Mouse (Mus musculus) adrenal gland, adult 18-20 months (tissue): Measurements from ENCODE around the gene Spindoc. TPM values are rescaled to one million over a fixed set of nuclear protein-coding genes. Genes with fewer than 3 reads are reported as not detected.
"Not testable (repeated sequence)": the region's sequence is repeated elsewhere in the genome, so short reads cannot be mapped to it uniquely, and the experiment has no call there.

Source experiments
- DNase-seq, 2 experiments: peaks; one replicate each; pipeline ENCODE4 v3.0.0; 2021 to 2022; ENCODE audit warnings: low spot score in 2 of 2
- total RNA-seq, 2 experiments: library from RNA; stranded (reverse); gene quantifications; 1 replicate in 1 of 2; 2 replicates in 1 of 2; pipeline ENCODE4 v1.2.3; 2021

The Spindoc gene
- total RNA-seq, 2 experiments from 2014 or later, result 19.9 to 22.7 TPM

DNA sequence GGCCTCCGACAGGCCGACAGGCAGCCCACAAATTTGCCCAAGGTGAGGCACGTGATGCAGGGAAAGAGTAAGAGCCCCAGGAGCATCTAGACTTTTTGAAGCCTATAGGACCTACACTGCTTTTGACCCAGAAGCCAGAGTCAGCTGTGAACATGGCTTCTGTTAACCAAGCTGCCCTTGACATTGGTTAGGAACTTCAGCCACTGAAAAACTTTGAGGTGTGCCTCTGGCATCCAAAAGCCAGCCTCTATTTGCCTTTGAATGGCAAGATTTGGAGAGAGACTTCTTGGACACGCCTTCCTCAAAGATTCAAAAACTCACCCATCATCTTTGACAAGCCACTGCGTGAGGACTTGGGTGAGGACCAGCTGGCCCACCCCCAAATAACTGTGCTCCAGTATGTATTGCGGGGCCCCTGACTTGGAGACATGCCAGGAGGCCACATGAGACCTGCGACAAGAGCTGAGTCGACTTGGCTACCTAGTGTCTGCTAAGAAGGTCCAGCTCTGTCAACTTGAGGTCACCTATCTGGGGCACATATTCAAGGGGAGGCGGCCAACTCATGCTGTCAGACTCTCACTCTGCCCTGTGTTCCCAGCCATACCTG is 21.9 kb upstream of the Spindoc start:
- no peak for DNase-seq

DNA sequence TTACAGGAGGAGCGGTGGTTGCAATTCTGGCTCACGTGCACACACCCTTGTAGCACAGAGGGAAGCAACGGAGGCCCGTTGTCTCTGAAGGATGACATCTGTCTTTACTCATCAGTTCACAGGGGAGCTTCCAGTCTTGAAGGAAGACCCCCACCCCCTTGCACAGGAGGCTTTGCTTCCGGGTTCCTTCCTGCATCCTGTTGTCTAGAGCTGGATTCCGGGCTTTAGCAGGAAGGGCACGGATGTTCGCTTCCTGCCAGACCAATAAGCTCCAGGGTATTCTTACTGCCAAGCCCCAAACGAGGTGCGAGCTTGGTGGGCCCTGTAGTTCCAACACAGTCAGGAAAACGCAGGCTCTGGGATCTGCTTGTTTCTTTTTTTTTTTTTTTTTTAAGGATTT is 17.8 kb upstream of the Spindoc start:
- DNase-seq, result no peak

DNA sequence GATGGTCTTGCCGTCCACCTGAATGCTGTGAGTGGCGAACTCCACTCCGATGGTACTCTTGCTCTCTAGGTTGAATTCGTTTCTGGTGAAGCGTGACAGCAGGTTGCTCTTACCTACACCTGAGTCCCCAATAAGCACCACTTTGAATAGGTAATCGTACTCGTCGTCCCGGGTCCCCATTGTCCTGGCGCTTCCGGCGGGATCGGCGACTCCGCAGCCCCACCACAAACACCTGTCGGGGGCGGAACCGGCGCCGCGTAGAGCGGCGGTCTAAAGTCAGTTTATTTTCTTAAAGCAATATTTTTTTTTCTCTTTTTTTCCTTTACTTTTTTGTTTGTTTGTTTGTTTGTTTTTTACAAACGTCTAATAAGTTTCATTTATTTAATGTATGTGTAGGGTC is 16.1 kb upstream of the Spindoc start:
- DNase-seq, result not testable (repeated sequence)

DNA sequence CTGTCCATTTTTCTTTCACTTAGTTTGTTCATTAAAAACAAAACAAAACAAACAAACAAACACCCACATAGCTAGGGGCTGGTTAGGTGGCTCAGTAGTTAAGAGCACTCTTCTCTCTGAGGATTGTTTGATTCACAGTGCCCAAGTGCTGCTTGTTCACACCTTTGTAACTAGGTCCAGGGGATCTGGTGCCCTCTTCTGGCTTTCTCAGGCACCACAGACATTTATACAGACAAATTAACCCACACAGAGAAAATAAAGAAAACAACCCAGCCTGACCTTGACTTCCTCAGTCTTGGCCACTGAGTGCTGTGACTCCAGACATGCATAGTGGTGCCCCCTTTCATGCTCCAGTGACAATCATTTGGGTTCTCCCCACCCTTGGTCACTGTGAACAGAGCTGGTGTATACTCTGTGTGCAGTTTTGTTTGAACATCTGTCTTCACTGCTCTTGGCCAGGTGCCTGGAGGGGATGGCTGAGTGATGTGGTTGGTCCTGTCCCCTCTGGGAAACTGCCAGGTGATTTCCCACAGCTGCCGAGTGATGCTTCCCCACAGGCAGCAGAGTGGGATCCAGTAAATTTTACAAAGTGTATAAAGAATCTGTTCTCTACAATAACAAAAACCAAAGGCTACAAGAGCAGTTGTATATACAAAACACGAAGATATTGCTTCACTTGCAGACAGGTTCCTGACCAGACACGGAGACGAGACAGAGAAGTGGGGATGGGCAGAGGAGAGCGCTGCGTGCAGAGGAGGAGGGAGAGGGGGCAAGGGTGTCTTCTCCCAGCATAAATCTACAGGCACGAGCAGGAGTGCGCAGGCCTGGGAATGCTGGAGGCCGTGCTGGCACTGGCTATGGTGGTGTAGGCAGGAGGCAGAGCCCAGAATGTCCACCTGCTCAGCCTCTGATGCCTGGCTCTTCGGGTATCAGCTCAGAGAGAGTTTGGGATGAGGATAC is 14.4 kb upstream of the Spindoc start:
- DNase-seq, result not testable (repeated sequence)

DNA sequence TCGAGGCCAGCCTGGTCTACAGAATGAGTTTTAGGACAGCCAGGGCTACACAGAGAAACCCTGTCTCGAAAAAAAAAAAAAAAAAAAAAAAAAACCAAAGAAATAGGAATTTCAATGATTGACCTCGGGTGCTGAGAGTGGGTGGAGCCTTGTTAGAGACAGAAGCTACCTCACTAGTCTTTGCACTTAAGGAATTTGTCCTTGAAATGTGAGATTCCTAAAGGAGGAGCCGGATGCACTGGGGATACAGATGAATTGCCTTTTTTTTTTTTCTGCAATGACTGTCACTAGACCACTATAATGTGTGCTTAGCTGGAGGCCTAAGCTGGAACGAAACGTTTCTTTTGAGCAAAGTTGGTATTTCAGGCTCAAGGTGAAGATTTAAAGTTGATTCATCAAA is 5.7 kb upstream of the Spindoc start:
- no peak for DNase-seq

DNA sequence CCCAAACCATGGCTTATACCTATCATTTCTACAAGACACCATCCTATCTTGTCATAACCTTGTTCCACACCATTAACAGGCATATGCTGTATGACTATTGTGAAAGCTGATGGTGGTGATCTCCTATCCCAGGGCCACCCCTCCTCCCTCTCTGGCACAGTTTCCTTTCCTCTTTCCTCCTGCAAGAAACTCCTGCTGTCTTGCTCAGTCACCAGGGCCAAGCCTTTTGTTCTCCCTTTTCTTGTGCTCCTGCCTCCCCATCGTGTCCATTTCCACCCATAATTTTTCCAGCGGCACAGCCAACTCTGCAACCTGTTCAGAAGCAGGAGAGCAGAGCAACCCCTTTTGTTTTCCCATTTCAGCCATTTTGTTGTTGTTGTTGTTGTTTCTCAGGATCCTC is 3.2 kb upstream of the Spindoc start:
- no peak for DNase-seq

DNA sequence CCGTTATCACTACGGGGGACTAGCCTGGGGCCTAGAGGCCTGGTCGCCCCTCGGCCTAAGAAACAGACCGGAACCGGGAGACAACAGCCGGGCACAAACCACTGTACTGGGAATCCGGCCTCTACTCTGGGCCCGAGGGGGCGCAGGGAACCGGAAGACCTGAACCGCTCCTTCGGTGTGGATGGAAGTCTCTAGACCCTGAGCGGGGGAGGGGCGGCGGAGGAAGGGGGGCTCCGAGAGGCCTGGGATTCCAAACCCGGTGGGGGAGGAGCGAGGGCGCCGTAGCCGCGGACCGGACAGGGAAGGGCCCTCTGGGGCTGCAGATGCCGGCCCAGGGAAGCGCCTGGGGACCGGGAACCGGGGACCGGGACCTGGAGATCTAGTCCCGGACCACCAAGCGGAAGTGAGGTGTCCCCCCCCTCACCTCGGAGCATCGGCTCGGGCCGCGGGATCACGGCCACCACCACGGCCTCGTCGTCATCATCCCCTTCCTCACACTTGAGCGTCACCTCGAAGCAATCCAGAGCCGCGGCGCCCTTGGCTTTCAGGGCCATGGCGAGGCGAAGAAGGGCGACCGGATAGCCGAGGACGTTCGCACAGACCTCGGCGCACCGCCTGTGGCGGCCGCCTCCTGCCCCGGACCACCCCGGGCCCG is 419 bp downstream of the Spindoc start:
- peak; percentile 52 to 66 for DNase-seq

DNA sequence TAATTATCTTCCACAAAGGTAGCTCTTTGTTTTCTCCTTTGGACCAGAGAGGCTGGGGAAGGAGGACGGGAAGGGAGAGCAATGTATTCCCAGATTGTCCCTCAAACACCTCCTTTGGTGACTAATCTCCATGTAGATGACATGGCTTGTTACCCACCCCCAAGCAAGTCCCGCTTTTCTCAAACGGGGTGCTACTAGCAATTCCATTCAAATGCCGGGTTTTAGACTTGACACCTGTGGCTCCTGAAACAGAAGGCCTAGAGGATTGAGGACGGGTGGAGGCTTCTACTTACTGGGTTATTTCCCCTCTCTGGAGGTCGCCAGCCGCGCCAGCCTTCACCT is 917 bp downstream of the Spindoc start:
- DNase-seq, result no peak

DNA sequence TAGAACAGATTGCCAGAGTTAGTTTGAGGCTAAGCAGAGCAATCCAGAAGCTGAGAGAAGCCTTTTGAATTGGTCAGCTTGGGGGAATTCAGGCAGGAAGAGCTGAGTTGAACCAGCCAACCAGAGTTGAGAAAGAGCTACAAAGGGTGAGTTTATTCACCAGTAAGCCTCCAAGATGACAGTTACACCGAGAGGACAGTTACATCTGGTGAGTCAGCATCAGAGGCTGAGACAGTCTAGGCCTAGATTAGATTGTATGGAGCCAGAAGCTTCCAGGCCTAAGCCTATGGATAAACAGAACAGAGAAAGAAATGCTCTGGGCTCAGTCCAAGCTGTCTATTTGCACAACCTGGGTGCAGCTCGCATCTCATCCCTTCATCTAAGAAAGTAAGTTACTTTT is 5.2 kb downstream of the Spindoc start:
- no peak for DNase-seq

DNA sequence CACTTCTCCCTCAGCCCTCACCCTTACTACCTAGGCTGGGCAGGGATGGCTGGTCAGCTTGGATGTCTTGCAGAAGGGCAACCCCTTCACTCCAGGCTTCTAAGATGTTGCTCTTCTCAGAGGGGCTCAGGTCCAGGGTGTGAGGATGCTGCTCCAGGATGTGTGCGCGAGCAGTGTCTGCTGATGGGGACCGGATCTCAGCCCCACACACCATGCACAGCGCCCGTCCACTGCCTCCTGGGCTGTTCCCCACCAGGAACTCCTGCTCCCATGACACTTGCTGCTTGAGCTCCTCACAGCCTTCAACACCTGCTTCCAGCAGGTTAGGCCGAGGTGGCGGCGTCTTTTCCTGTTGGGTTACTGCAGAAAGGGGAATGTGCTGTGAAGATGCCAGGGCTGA is 8.3 kb downstream of the Spindoc start:
- DNase-seq, result no peak

DNA sequence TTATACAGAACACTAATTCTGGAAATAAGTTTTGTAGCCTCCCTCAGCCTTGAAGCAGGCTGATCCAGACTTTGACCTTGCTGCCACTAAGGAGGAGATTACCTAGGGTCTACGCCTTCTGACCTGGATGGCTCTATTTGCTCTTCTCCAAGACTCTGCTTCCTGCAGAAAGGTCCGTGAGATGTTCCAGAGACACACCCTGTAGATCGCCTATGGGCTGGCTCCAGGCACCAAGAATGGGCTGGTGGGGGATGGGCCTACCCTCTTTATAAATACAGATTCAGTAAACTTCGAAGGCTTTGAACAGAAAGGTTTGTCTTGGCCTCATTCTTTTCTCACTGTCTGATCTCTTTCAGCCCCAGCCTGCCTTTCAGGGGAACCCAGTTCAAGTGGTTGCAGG is 13.3 kb downstream of the Spindoc start:
- not testable (repeated sequence) for DNase-seq

DNA sequence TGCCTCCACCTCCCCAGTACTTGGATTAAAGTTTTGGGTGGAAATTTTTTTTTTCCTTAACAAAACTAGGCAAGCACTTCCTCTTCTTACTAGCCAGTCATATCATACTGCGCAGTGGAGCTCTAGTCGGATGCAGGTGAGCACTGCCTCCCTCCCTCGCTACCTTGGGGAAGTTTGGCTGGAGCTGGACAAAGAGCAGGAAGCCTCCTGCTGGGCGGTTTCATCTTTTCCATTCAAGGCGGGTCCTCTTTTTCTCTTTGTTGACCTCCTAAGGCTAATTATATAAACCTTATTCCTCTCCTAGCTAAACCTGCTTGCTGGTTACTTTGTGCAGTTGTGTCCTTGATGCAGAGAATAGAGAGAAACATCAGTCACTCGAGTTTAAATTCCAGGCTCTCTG is 29.2 kb downstream of the Spindoc start:
- no peak for DNase-seq

DNA sequence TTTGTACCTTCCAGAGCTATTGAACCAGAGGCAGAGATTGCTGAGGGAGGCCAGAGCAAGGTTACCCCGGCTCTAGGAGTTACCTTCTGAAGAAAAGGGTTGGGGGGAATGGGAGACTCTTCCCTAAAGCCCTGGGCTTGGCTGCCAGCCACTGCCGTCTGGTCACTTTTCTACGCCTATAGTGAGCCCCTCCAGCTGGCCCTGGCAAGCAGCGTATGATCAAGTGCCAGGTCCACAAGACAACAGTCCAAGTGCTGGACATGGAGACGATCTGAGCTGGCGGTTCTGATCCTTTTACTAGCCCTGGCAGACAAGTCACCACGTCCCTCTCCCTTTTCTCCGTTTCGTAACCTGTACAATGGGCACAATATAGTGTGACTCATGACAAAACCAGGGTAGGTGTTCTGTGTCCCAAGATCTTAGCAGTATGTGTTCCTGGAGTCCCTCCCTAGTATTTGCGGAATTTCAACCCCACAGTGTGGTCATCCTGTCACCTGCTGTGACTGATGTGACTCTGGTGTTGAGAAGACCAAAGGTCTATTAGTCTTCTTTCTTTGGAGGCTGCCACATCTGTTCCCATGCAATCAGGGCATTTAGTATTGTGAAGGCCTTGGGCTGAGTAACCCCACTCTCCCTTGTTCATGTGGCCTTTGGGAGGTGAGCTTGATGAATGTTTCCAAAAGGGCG is 29.8 kb downstream of the Spindoc start:
- no peak for DNase-seq

DNA sequence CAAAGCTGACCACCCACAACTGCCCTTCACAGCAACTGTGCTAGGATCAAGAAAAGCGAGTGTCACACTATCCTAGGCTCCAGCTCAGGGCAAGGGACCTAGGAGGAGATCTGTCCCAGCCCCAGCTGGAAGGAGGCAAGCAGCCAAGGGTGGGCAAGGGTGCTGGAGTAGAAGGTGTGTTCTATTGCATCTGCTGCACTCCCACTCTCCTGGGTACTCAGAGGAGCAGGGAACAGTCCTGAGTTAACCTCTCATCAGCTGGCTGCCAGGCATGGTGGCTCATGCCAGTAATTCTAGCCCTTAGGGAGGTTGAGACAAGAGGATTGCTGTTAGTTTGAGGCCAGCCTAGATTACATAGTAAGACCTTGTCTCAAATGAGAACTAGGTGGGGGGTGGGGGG is 32.8 kb downstream of the Spindoc start:
- DNase-seq, result no peak

DNA sequence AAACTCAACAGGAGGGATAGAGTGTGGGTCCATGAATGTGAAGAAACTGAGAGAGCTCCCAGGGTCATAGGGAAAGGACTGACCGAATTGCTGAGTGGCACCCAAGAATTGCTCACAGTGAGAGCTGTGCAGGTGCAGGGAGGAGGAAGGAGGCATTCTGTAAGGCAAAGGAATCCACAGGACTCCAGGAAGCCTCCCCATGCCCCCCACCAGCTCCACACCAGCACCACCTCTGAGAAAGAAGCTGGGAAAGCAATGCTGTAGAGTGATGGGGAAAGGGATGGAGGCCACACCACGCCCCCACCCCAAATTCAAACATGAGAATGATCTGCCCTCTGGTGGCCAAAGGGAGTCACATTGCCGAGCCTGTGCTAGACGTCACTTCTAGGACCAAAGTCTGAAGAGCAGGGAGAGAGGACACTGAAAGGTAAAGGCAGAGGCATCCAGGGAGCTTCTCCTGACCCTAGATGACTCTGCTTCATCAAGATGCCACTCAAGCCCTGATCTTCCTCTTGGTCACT is 37.5 kb downstream of the Spindoc start:
- DNase-seq, result peak in 1 of 2 experiments; percentile 24

DNA sequence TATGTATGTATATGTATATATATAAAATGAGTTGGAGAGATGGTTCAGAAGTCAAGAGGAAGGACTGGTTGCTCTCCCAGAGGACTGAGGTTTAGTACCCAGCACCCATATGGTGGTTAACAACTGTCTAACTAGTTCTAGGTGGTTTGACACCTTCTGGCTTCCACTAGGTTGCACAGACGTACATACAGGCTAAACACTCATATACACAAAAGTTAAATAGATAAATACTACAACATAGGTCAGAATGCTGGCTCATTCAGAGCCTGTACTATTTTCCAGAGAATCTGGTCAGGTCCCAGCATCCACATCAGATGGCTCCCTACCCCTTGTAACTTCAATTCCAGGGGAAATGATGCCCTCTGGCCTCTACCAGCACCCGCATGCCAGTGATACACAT is 40.1 kb downstream of the Spindoc start:
- DNase-seq, result no peak

DNA sequence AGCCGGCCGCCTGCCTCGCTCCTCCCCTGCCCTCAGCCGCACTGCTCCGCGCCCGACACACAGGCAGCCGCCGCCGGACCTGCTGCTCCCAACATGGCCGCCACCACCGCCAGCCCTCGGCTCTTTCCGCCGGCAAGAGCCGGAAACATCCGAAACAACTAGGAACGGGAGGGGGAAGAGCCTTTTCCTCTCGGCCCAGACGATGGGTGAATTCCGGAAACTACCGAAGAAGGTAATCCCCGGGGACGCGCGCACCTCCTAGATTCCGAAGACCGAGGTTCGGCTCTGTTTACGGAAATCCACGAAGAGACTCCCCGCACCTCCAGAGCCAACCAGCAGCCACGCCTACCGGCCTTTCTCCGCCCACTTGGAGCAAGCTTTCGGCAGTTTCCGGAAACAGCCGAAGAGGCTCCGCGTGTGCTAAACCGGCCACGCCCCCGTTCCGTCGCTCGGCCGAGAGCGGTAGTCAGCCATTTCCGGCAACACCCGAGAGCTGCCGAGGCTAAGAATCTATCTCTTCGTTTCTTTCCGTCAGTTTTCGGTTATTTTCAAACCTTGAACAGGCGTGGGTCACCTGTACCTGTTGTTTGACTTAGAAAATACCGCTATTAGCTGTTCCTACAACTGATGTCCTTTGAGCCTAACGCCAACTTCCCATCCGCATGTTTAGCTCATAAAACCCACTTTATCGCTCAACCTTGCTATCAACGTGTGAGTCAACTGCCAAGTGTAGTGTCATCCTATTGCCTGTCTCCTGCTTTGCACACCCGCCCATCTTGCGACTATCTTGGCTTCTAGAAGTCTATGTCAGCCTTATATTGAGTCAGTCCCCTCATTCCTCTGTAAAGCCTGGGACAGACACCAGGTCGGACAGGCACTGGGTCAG is 41.0 kb downstream of the Spindoc start, which contains the start of gene Mark2:
Mark2 (minus strand) TSS at position 349 of the 886 bp plus-strand sequence.
- DNase-seq, result peak; percentile 97

DNA sequence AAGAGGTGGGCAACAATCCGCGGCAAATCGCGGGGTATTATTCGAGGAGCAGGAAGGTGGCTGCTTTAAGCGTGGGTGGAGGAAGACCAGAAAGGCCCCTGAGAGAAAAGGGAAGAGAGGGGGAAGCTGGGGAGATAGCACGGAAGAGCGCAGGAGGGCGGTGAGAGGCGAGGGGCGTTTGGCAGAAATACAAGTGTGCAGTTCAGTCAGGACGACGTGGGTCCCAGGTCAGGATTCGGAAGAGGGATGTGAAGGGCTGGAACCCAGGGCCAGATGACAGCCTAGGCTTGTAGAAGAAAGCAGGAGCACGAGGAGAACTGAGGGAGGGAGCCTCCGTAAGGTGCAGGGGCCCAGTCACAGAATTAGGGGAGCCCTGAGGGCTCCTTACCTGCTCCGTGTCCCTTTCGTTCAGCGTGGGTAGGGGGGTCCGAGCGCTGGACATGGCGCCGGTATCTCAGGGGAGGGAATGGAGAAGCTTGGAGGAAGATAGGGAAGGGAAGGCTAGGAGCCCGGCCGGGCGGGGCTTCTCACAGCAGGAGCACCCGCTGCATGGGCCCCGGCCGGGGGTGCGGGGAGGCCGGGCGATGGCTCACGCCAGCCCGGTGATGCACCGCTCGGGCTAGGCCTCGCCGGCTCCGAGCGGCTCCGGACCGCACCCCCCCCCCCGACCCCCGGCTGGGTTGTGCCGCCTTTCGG is 41.9 kb downstream of the Spindoc start:
- DNase-seq, result no peak

DNA sequence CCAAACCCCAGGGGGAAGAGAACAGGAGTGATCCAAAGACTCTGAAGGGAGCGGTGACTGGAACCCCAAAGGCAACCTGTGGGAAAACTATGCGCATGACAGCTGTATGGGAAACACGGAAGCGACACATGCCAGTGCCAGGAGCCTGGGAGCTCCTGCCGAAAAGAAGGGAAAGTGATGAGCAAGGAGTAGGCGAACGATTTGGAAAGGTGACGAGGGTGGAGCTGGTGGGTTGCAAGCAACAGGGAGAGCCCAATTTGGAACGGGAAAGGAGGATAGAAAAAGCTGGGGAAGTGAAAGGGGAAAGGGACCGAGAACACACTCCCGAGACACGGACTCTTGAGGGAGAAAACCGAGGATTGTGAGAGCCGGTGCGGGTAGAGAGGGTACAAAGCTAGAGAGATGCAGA is 42.4 kb downstream of the Spindoc start:
- peak in 1 of 2 experiments; percentile 24 for DNase-seq

DNA sequence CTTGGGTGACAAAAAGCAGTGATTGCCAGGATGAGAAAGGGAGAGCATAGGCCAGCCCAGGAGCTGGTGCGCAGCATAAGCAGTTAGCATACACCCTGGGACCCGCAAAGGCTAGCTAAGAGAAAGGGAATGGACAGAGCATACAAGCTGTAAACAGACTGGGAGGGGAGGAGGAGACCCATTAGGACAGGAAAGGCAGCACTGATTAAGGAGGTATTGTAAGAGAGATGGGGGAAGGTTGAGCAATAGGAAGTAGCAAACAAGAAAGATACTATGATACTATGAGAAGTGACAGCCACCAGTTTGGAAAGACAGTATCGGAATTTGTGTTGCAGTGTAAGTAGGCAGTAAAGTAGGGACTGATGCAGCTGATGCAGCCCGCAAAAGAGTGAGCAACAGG is 42.9 kb downstream of the Spindoc start:
- DNase-seq, result no peak
